Mouse (Mus musculus) heart, embryonic 13.5 days (tissue): ENCODE measurements at regions not wholly inside any gene's neighbourhood (a gene's known extent, or its start where the extent isn't known, plus 50 kb on each side); places are given as distances from the start of the nearest gene placed in this dataset.

ENCODE experiments used
- ATAC-seq: fragments of 200-750 bp; cut with Nextera tagmentation; 2 replicates; pipeline ENCODE4 v1.8.0; 2017; ENCODE audit warnings: moderate TSS enrichment; ENCODE audit not compliant: insufficient number of reproducible peaks, low FRiP score, low TSS enrichment; ENCODE audit errors: extremely low read depth
- H3K27ac ChIP-seq: fragments of 300-500 bp; sonication (generic); replicated peaks from 2 replicates; pipeline ENCODE4 v1.5.1; 2015; ENCODE audit warnings: moderate library complexity, mild to moderate bottlenecking, inconsistent platforms
- H3K27me3 ChIP-seq: fragments of 300-500 bp; sonication (generic); replicated peaks from 2 replicates; pipeline ENCODE4 v1.6.1; 2015; ENCODE audit warnings: mild to moderate bottlenecking, inconsistent platforms
- H3K36me3 ChIP-seq: fragments of 300-500 bp; sonication (generic); 2 replicates; pipeline ENCODE4 v1.6.1; 2015; ENCODE audit warnings: mild to moderate bottlenecking, inconsistent platforms
- H3K4me1 ChIP-seq: fragments of 300-500 bp; sonication (generic); 2 replicates; pipeline ENCODE4 v1.6.1; 2015; ENCODE audit warnings: inconsistent platforms
- H3K4me2 ChIP-seq: fragments of 300-500 bp; sonication (generic); 2 replicates; pipeline ENCODE4 v1.6.1; 2015; ENCODE audit warnings: inconsistent platforms, mild to moderate bottlenecking, moderate library complexity
- H3K4me3 ChIP-seq: fragments of 300-500 bp; sonication (generic); 2 replicates; pipeline ENCODE4 v1.5.1; 2015; ENCODE audit warnings: moderate library complexity, mild to moderate bottlenecking, inconsistent platforms
- H3K9ac ChIP-seq: fragments of 300-500 bp; sonication (generic); 2 replicates; pipeline ENCODE4 v1.6.1; 2015; ENCODE audit warnings: inconsistent platforms, mild to moderate bottlenecking, moderate library complexity
- H3K9me3 ChIP-seq: fragments of 300-500 bp; sonication (generic); 2 replicates; pipeline ENCODE4 v1.6.1; 2016; ENCODE audit warnings: inconsistent platforms
- WGBS: fragments of 180-500 bp; shearing (Covaris S2); methylation state at CpG from one replicate; pipeline ENCODE4 v1.1.7; 2015; ENCODE audit warnings: mixed read lengths; 5-methylcytosine and 5-hydroxymethylcytosine counted together

DNA sequence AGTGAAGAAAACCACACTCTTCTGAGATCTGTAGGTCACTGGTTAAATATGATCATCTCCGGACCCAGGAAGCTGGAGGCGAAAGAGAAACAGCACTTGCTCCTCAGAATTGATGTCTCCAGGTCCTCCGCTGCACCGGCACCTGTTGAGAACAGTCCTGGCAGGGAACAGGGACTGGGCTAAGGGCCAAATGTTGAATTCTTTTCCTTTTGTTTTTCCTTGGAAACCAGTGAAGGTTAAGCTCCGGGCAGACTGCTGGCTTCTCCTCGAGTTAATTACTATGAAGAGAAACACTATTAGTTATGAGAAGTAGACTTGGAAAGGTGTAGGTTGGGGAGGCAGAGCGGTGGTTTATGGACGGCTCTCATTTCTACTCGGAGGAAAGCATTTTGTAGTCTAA lies 242.7 kb downstream of the Rngtt start:
- ATAC-seq = no peak
- no peak overlapping the region for H3K27ac ChIP-seq
- H3K4me2 ChIP-seq = no peak overlapping the region
- H3K9ac ChIP-seq = no peak overlapping the region
- no peak overlapping the region for H3K4me3 ChIP-seq
- no peaks in the 10 kb centered on the region for H3K36me3 ChIP-seq
- H3K9me3 ChIP-seq = no peaks in the 10 kb centered on the region
- 70% methylated on average over 9 of the region's 9 CpGs for WGBS
- peaks cover 74% of the 10 kb centered on the region for H3K27me3 ChIP-seq
- peaks cover 11% of the 10 kb centered on the region for H3K4me1 ChIP-seq

DNA sequence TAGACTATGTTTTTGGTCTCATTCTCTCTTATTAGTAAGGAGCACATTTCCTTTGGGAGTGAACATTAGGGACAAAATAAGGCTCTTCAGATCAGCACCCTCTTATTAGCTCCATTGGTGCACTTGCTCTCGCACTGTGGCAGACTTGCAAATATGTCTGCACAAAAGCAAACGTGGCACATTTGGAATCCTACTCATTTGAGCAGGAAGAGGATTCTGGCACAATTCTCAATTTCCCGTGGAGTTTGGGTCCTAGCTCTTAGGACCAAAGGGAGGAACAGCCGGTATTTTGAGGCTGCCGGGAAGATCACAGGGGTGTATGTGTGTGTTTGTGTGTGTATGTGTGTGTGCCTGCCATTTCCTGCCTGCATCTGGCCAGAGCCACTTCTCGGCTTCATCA lies 244.5 kb downstream of the Rngtt start:
- no peak overlapping the region for H3K27ac ChIP-seq
- no peaks in the 10 kb centered on the region for H3K9me3 ChIP-seq
- peak overlapping the region; percentile 25; the same call in 1 of the 2 replicates for H3K4me2 ChIP-seq
- no peak for ATAC-seq
- WGBS = 29% methylated on average over 6 of the region's 6 CpGs
- no peaks in the 10 kb centered on the region for H3K36me3 ChIP-seq
- no peak overlapping the region for H3K9ac ChIP-seq
- H3K27me3 ChIP-seq = peaks cover 67% of the 10 kb centered on the region
- no peak overlapping the region for H3K4me3 ChIP-seq
- peaks cover 11% of the 10 kb centered on the region for H3K4me1 ChIP-seq

DNA sequence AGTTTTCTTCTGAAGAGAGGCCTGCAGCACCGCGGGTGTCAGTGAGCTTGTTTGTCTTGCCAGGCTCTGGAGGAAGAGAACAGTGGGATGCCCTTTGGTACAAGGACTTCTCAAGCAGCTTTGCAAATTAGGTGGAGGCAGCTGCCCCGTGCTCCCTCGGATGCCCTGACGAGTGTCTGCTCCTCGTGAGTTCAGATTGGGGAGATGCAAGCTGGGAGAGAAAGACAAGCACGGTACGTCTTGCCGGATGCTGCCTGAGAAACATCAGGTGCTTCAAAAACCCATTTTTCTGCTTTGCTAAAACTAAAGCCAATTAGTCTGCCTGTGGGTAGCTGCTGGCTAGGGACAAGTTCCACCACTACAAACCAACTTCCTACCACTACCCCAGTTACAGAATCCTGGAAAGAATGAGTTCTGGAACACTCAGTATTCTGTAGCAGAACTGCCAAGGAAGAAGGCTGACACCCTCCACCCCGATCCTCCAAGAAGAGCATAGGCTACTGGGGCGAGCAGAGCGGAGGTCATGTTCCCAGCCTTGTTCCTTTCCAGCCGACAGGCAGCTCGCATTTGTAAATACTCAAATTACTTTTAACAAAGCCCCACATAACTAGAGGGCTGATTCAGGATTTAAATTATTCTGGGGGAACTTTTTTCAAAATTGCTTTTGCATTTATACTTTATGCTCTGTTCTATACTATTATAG lies 245.3 kb downstream of the Rngtt start:
- H3K27ac ChIP-seq = no peak overlapping the region
- no peak overlapping the region for H3K9ac ChIP-seq
- H3K36me3 ChIP-seq = no peaks in the 10 kb centered on the region
- H3K4me2 ChIP-seq = peak overlapping the region; percentile 25
- H3K27me3 ChIP-seq = peaks cover 62% of the 10 kb centered on the region
- WGBS = 13% methylated on average over 14 of the region's 14 CpGs
- H3K9me3 ChIP-seq = no peaks in the 10 kb centered on the region
- ATAC-seq = no peak
- peaks cover 11% of the 10 kb centered on the region for H3K4me1 ChIP-seq
- no peak overlapping the region; the same call in 1 of the 2 replicates for H3K4me3 ChIP-seq

GRCm38 (mm10) chr4:33555966-33556365 lies 245.9 kb downstream of the Rngtt start:
- H3K4me2 ChIP-seq = no peak overlapping the region
- H3K27ac ChIP-seq = no peak overlapping the region
- no peak overlapping the region for H3K9ac ChIP-seq
- peaks cover 11% of the 10 kb centered on the region for H3K4me1 ChIP-seq
- no peak overlapping the region for H3K4me3 ChIP-seq
- no peaks in the 10 kb centered on the region for H3K9me3 ChIP-seq
- H3K36me3 ChIP-seq = no peaks in the 10 kb centered on the region
- no peak for ATAC-seq
- peaks cover 56% of the 10 kb centered on the region for H3K27me3 ChIP-seq
- 65% methylated on average over 12 of the region's 12 CpGs for WGBS

- ATAC-seq = no peak
- Histone ChIP-seq H3K27ac (no peak overlapping the region), H3K4me2 (no peak overlapping the region), H3K9me3 (no peaks in the 10 kb centered on the region), H3K4me1 (peaks cover 11% of the 10 kb centered on the region), H3K27me3 (peaks cover 51% of the 10 kb centered on the region), H3K36me3 (no peaks in the 10 kb centered on the region), H3K9ac (no peak overlapping the region), H3K4me3 (no peak overlapping the region)
- 66% methylated on average over 12 of the region's 12 CpGs for WGBS
Observed at GRCm38 (mm10) chr4:33556661-33557540, 246.8 kb downstream of the Rngtt start.

DNA sequence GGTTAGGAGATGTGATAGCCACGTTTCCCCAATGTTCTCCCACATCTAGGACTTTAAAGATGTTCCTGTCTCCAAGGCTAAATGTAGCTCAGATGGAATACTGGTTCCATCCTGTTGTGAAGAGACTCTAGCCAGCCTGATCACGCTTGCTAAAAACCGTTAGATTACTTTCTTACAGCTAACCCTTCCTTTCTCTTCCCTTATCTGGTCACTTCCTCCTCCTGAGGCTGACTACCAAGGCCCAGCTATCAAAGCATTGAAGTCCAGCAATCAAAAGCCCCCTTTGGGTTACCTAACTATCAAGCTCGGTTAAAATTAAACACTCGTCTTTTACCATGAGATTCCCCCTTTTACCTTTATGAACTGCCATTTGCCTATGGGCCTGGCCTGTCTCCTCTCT lies 260.2 kb downstream of the Rngtt start:
- no peaks in the 10 kb centered on the region for H3K36me3 ChIP-seq
- no peaks in the 10 kb centered on the region for H3K9me3 ChIP-seq
- H3K27ac ChIP-seq = no peak overlapping the region
- H3K9ac ChIP-seq = no peak overlapping the region
- WGBS = 56% methylated on average over 5 of the region's 5 CpGs
- no peak for ATAC-seq
- no peaks in the 10 kb centered on the region for H3K4me1 ChIP-seq
- no peak overlapping the region for H3K4me2 ChIP-seq
- no peak overlapping the region for H3K4me3 ChIP-seq
- H3K27me3 ChIP-seq = no peaks in the 10 kb centered on the region

DNA sequence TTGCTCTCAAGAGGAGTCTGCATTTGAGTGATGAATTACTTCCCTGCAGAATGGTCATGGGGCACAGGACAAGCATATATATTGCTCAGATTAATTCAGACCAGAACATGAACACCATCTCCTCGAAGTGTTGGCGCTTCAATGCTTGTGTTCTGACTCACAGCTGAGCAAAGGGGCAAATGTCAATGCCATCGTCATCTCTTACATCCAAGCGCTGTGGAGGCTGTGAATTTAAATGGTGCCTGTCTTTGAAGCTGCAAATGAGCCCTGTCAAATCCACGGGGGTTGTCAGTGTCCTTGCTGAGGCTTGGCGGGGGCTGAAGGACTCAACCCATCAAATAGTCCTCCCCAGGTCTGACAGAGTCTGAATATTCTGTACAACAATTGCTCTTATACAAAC lies 261.2 kb downstream of the Rngtt start:
- Histone ChIP-seq H3K9me3 (no peaks in the 10 kb centered on the region), H3K4me3 (no peak overlapping the region), H3K4me1 (no peaks in the 10 kb centered on the region), H3K36me3 (no peaks in the 10 kb centered on the region), H3K4me2 (no peak overlapping the region), H3K27ac (no peak overlapping the region), H3K9ac (no peak overlapping the region), H3K27me3 (no peaks in the 10 kb centered on the region)
- 54% methylated on average over 6 of the region's 6 CpGs for WGBS
- ATAC-seq = no peak

DNA sequence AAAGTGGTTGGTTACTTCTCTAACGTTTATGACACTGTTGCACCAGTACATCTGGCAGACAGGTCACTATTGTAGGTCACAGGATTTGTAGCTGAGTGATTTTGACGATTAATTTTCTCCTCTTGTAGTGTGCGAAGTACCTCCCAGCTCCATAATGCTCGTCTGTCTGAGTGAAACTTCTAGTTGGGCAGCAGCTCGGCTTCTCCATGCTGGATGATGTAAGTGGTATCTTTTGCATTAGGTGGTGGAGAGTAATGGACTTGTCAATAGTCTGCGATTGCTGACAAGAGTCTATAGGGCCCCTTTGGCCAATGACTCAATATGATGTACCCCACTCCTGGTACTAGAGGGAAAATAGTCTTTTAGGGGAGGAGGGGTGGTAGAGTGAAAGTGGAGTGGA lies 267.5 kb downstream of the Rngtt start:
- H3K9ac ChIP-seq = no peak overlapping the region
- 84% methylated on average over 6 of the region's 6 CpGs for WGBS

GRCm38 (mm10) chr4:33580491-33580890 lies 270.4 kb downstream of the Rngtt start:
- WGBS = 28% methylated on average over 8 of the region's 8 CpGs
- H3K27ac ChIP-seq = no peak overlapping the region
- no peak overlapping the region for H3K4me2 ChIP-seq
- H3K4me3 ChIP-seq = no peak overlapping the region
- no peak for ATAC-seq
- peaks cover 5% of the 10 kb centered on the region; the same call in 1 of the 2 replicates for H3K4me1 ChIP-seq
- peaks cover 40% of the 10 kb centered on the region for H3K27me3 ChIP-seq
- no peaks in the 10 kb centered on the region for H3K36me3 ChIP-seq
- no peak overlapping the region for H3K9ac ChIP-seq
- H3K9me3 ChIP-seq = peaks cover 12% of the 10 kb centered on the region

More for the DNA sequence above, 267.5 kb downstream of the Rngtt start:
- peaks cover 12% of the 10 kb centered on the region for H3K9me3 ChIP-seq
- H3K4me3 ChIP-seq = no peak overlapping the region
- no peak overlapping the region for H3K4me2 ChIP-seq
- no peak for ATAC-seq
- H3K36me3 ChIP-seq = no peaks in the 10 kb centered on the region
- peaks cover 5% of the 10 kb centered on the region; the same call in 1 of the 2 replicates for H3K4me1 ChIP-seq
- peaks cover 20% of the 10 kb centered on the region for H3K27me3 ChIP-seq
- no peak overlapping the region for H3K27ac ChIP-seq

- ATAC-seq = no peak
- Histone ChIP-seq H3K27me3 (peaks cover 45% of the 10 kb centered on the region), H3K36me3 (no peaks in the 10 kb centered on the region), H3K4me2 (no peak overlapping the region), H3K4me3 (no peak overlapping the region), H3K4me1 (peaks cover 10% of the 10 kb centered on the region), H3K27ac (no peak overlapping the region), H3K9ac (no peak overlapping the region), H3K9me3 (peaks cover 12% of the 10 kb centered on the region)
- WGBS = 75% methylated on average over 15 of the region's 15 CpGs
Observed at GRCm38 (mm10) chr4:33581180-33581591, 271.1 kb downstream of the Rngtt start.

GRCm38 (mm10) chr4:33581766-33582525 lies 271.8 kb downstream of the Rngtt start:
- H3K9ac ChIP-seq = no peak overlapping the region
- 61% methylated on average over 17 of the region's 17 CpGs for WGBS
- H3K4me3 ChIP-seq = no peak overlapping the region
- H3K4me1 ChIP-seq = peaks cover 17% of the 10 kb centered on the region
- H3K9me3 ChIP-seq = peaks cover 11% of the 10 kb centered on the region
- H3K4me2 ChIP-seq = no peak overlapping the region
- no peaks in the 10 kb centered on the region for H3K36me3 ChIP-seq
- no peak overlapping the region for H3K27ac ChIP-seq
- peaks cover 45% of the 10 kb centered on the region for H3K27me3 ChIP-seq
- no peak for ATAC-seq
